Mouse (Mus musculus): ENCODE results near the gene Gm28553.
"Not testable (repeated sequence)": the region's sequence is repeated elsewhere in the genome, so short reads cannot be mapped to it uniquely, and the experiment has no call there.

The Gm28553 gene

DNA sequence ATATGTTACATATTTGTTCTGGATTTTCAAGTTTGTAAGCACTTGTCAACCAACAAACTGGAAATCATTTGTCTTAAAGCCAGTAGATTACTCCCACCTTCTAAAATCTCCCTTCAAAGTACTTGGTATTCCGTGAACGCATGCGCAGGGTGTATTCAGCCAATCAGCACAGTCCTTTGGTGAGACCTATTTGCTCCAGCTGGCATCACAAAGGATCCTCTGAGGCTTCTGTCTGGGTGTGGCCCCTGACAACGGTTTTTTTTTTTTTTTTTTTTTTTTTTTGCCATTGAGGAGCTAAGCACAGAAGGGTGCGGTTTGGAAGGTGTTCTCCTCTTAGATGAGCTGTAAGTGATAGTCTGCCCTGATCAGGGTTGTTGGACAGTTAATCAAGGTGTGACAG, at the start of gene Gm28553:
TSS of gene Gm28553 (plus strand) at position 301 of the 400 bp plus-strand sequence.
- in situ Hi-C loops (cut with MboI, MseI): not testable (repeated sequence)
